Mouse (Mus musculus): ENCODE data around the gene Cry2.

- TF ChIP-seq TAL1 (IDR thresholded peaks at IDR 0.05; ENCODE audit: low read length) = no peak
- TF ChIP-seq GATA1 (IDR thresholded peaks at IDR 0.05; ENCODE audit: low read length) = no peak
These were observed 23.2 kb upstream of the Cry2 start for GRCm38 (mm10) chr2:92456970-92457530.
